Mouse (Mus musculus) heart, postnatal 10 days (tissue): Measurements from ENCODE around the gene Mrpl39. TPM values are rescaled to one million over a fixed set of nuclear protein-coding genes. Genes with fewer than 3 reads are reported as not detected.

Experiments used
- DNase-seq, 2 experiments: peaks; one replicate each; pipeline ENCODE4 v3.0.0; 2021
- intact Hi-C: fragments of 180-260 bp; cut with DNase I; formaldehyde crosslinking; loops from one replicate; pipeline ENCODE4 v1.15.1; 2025
- microRNA-seq, 2 experiments: library from miRNA; unstranded; fragments of <30 nt; microRNA quantifications; one replicate each; pipeline ENCODE4 v1.2.0; 2022
- total RNA-seq, 2 experiments: library from RNA; stranded (reverse); gene quantifications; 2 replicates each; pipeline ENCODE4 v1.2.3; 2021

Gene Mrpl39
- total RNA-seq, 2 experiments from 2014 or later = 35.5 to 37.9 TPM

GRCm38 (mm10) chr16:84702230-84703128 lies 33.1 kb downstream of the Mrpl39 start:
- DNase-seq = peak; percentile 55 to 59
- intact Hi-C loops = no loop called here

GRCm38 (mm10) chr16:84701041-84701440 lies 34.5 kb downstream of the Mrpl39 start:
- intact Hi-C loops = no loop called here
- DNase-seq = no peak

- DNase-seq = no peak
- intact Hi-C loops = no loop called here
Observed at GRCm38 (mm10) chr16:84698708-84699107, 36.8 kb downstream of the Mrpl39 start.

- intact Hi-C loops = no loop called here
- DNase-seq = no peak
Observed at GRCm38 (mm10) chr16:84696178-84696577, 39.4 kb downstream of the Mrpl39 start.

- DNase-seq = no peak
Observed at GRCm38 (mm10) chr16:84681991-84682390, 53.6 kb downstream of the Mrpl39 start.

GRCm38 (mm10) chr16:84680760-84681159 lies 54.8 kb downstream of the Mrpl39 start:
- intact Hi-C loops = no loop called here
- DNase-seq = no peak

More at GRCm38 (mm10) chr16:84681991-84682390, 53.6 kb downstream of the Mrpl39 start:
- intact Hi-C loops = no loop called here

GRCm38 (mm10) chr16:84677292-84677691 lies 58.2 kb downstream of the Mrpl39 start:
- DNase-seq = no peak
- intact Hi-C loops = no loop called here

Small RNAs within 50 kb of the gene (microRNA-seq; reads per million reads assigned to microRNA genes)
- 1,780 to 2,083 reads per million in 2 experiments for gene Mir155

Other genes with a start within 250 kb of the Mrpl39 start
- not detected for gene A730009L09Rik, start 220.6 kb downstream of the Mrpl39 start, total RNA-seq
- gene Jam2, start 38.4 kb upstream of the Mrpl39 start, total RNA-seq = 10 to 100 TPM; 56.7 to 69.4 TPM
- 10 to 100 TPM; 48.8 to 51.9 TPM for gene Gabpa, start 99.2 kb upstream of the Mrpl39 start, total RNA-seq
- 1,000 to 10,000 TPM; 1,523 to 1,629 TPM for gene Atp5j, start 99.9 kb upstream of the Mrpl39 start, total RNA-seq